Mouse (Mus musculus): ENCODE results near the gene Hist1h1a. TPM values are rescaled to one million over a fixed set of nuclear protein-coding genes. Genes with fewer than 3 reads are reported as not detected.
A peak's percentile ranks its signal among the peaks of the same experiment; 100 is the strongest.

The Hist1h1a gene
- total and polyA plus RNA-seq, 2 experiments from 2014 or later: 138 TPM; not detected in 1

- H3K27me3 ChIP-seq (ENCODE audit: insufficient read depth, low read length): no peaks in the 10 kb centered on the region
- 65% methylated on average over 5 of the region's 5 CpGs for WGBS
These were observed 26.4 kb upstream of the Hist1h1a start for GRCm38 (mm10) chr13:23737091-23737490.

GRCm38 (mm10) chr13:23738041-23738440, 25.4 kb upstream of the Hist1h1a start:
- no peaks in the 10 kb centered on the region for H3K9me3 ChIP-seq (ENCODE audit: low read length)
- ATAC-seq (ENCODE audit: low FRiP score) (no peak), DNase-seq (ENCODE audit: low spot score) (no peak)
- peak overlapping the region; percentile 55; the same call in 1 of the 2 replicates for H3K9ac ChIP-seq (replicated peaks; ENCODE audit: low read length, poor library complexity, severe bottlenecking)
- H3K27ac ChIP-seq (ENCODE audit: low read depth, low read length): peak overlapping the region; percentile 78
- H3K27me3 ChIP-seq (ENCODE audit: insufficient read depth, low read length): no peaks in the 10 kb centered on the region
- H3K36me3 ChIP-seq (ENCODE audit: insufficient read depth, low read length): no peaks in the 10 kb centered on the region
- 24% methylated on average over 4 of the region's 4 CpGs for WGBS
- no peak for TF ChIP-seq CTCF (IDR thresholded peaks at IDR 0.05)
- peak overlapping the region; percentile 56 for H3K4me3 ChIP-seq (ENCODE audit: low read depth, low read length)
- H3K4me1 ChIP-seq (ENCODE audit: insufficient read depth, low read length): no peaks in the 10 kb centered on the region
- peak overlapping the region; percentile 99 for H3K4me2 ChIP-seq (ENCODE audit: low read depth, low read length, poor library complexity, severe bottlenecking)

More at GRCm38 (mm10) chr13:23737091-23737490, 26.4 kb upstream of the Hist1h1a start:
- no peaks in the 10 kb centered on the region for H3K36me3 ChIP-seq (ENCODE audit: insufficient read depth, low read length)
- no peaks in the 10 kb centered on the region for H3K4me1 ChIP-seq (ENCODE audit: insufficient read depth, low read length)
- DNase-seq (ENCODE audit: low spot score) (no peak), ATAC-seq (ENCODE audit: low FRiP score) (no peak)
- H3K9me3 ChIP-seq (ENCODE audit: low read length): no peaks in the 10 kb centered on the region
- H3K4me3 ChIP-seq (ENCODE audit: low read depth, low read length): no peak overlapping the region
- no peak overlapping the region for H3K4me2 ChIP-seq (ENCODE audit: low read depth, low read length, poor library complexity, severe bottlenecking)
- TF ChIP-seq CTCF (IDR thresholded peaks at IDR 0.05): no peak
- no peak overlapping the region for H3K9ac ChIP-seq (replicated peaks; ENCODE audit: low read length, poor library complexity, severe bottlenecking)
- no peak overlapping the region for H3K27ac ChIP-seq (ENCODE audit: low read depth, low read length)

- no peaks in the 10 kb centered on the region for H3K27me3 ChIP-seq (ENCODE audit: insufficient read depth, low read length)
- peak within 1 kb of the TSS; percentile 78 for H3K27ac ChIP-seq (ENCODE audit: low read depth, low read length)
- no peaks in the 10 kb centered on the region for H3K9me3 ChIP-seq (ENCODE audit: low read length)
- H3K4me3 ChIP-seq (ENCODE audit: low read depth, low read length): peak within 1 kb of the TSS; percentile 56
- WGBS: under 1% methylated on average over 30 of the region's 38 CpGs
- TF ChIP-seq CTCF (IDR thresholded peaks at IDR 0.05): no peak
- H3K4me1 ChIP-seq (ENCODE audit: insufficient read depth, low read length): no peaks in the 10 kb centered on the region
- peak within 1 kb of the TSS; percentile 55 for H3K9ac ChIP-seq (replicated peaks; ENCODE audit: low read length, poor library complexity, severe bottlenecking)
- peak; percentile 94 for ATAC-seq (ENCODE audit: low FRiP score)
- peak within 1 kb of the TSS; percentile 99 for H3K4me2 ChIP-seq (ENCODE audit: low read depth, low read length, poor library complexity, severe bottlenecking)
- no peaks in the 10 kb centered on the region for H3K36me3 ChIP-seq (ENCODE audit: insufficient read depth, low read length)
- DNase-seq (ENCODE audit: low spot score): peak; percentile 93
These were observed 24.8 kb upstream of the Hist1h1a start, which contains the start of gene Hist1h1c for GRCm38 (mm10) chr13:23738677-23739068. TSS of gene Hist1h1c (plus strand) at chr13:23738808.

- no peaks in the 10 kb centered on the region for H3K9me3 ChIP-seq (ENCODE audit: low read length)
- TF ChIP-seq CTCF (IDR thresholded peaks at IDR 0.05): no peak
- no peaks in the 10 kb centered on the region for H3K27me3 ChIP-seq (ENCODE audit: insufficient read depth, low read length)
- peak; percentile 97 for DNase-seq (ENCODE audit: low spot score)
- H3K4me3 ChIP-seq (ENCODE audit: low read depth, low read length): peak overlapping the region; percentile 56
- H3K9ac ChIP-seq (replicated peaks; ENCODE audit: low read length, poor library complexity, severe bottlenecking): peak overlapping the region; percentile 55
- H3K36me3 ChIP-seq (ENCODE audit: insufficient read depth, low read length): no peaks in the 10 kb centered on the region
- peak overlapping the region; percentile 99 for H3K4me2 ChIP-seq (ENCODE audit: low read depth, low read length, poor library complexity, severe bottlenecking)
- H3K27ac ChIP-seq (ENCODE audit: low read depth, low read length): peak overlapping the region; percentile 78
- H3K4me1 ChIP-seq (ENCODE audit: insufficient read depth, low read length): no peaks in the 10 kb centered on the region
- 1% methylated on average over 39 of the region's 39 CpGs for WGBS
- peak; percentile 89 for ATAC-seq (ENCODE audit: low FRiP score)
These were observed 24.2 kb upstream of the Hist1h1a start for GRCm38 (mm10) chr13:23739069-23739921.

- peak overlapping the region; percentile 44 for H3K27ac ChIP-seq (ENCODE audit: low read depth, low read length)
- H3K9me3 ChIP-seq (ENCODE audit: low read length): no peaks in the 10 kb centered on the region
- H3K4me3 ChIP-seq (ENCODE audit: low read depth, low read length): peak overlapping the region; percentile 56
- no peaks in the 10 kb centered on the region for H3K27me3 ChIP-seq (ENCODE audit: insufficient read depth, low read length)
- H3K9ac ChIP-seq (replicated peaks; ENCODE audit: low read length, poor library complexity, severe bottlenecking): peak overlapping the region; percentile 55; the same call in 1 of the 2 replicates
- no peaks in the 10 kb centered on the region for H3K36me3 ChIP-seq (ENCODE audit: insufficient read depth, low read length)
- TF ChIP-seq CTCF (IDR thresholded peaks at IDR 0.05): no peak
- 1% methylated on average over 14 of the region's 14 CpGs for WGBS
- DNase-seq (ENCODE audit: low spot score) (no peak), ATAC-seq (ENCODE audit: low FRiP score) (no peak; the same call in 1 of the 2 replicates)
- H3K4me1 ChIP-seq (ENCODE audit: insufficient read depth, low read length): no peaks in the 10 kb centered on the region
- H3K4me2 ChIP-seq (ENCODE audit: low read depth, low read length, poor library complexity, severe bottlenecking): peak overlapping the region; percentile 99
These were observed 23.6 kb upstream of the Hist1h1a start for GRCm38 (mm10) chr13:23739922-23740252.

GRCm38 (mm10) chr13:23740256-23740840, 23.1 kb upstream of the Hist1h1a start:
- peak overlapping the region; percentile 99 for H3K4me2 ChIP-seq (ENCODE audit: low read depth, low read length, poor library complexity, severe bottlenecking)
- 39% methylated on average over 13 of the region's 13 CpGs for WGBS
- no peaks in the 10 kb centered on the region for H3K9me3 ChIP-seq (ENCODE audit: low read length)
- no peaks in the 10 kb centered on the region for H3K36me3 ChIP-seq (ENCODE audit: insufficient read depth, low read length)
- H3K27me3 ChIP-seq (ENCODE audit: insufficient read depth, low read length): no peaks in the 10 kb centered on the region
- DNase-seq (ENCODE audit: low spot score) (no peak), ATAC-seq (ENCODE audit: low FRiP score) (no peak)
- H3K27ac ChIP-seq (ENCODE audit: low read depth, low read length): peak overlapping the region; percentile 44; the same call in 1 of the 2 replicates
- TF ChIP-seq CTCF (IDR thresholded peaks at IDR 0.05): no peak
- H3K4me3 ChIP-seq (ENCODE audit: low read depth, low read length): peak overlapping the region; percentile 56
- no peaks in the 10 kb centered on the region for H3K4me1 ChIP-seq (ENCODE audit: insufficient read depth, low read length)
- no peak overlapping the region for H3K9ac ChIP-seq (replicated peaks; ENCODE audit: low read length, poor library complexity, severe bottlenecking)
